Mouse (Mus musculus) embryonic facial prominence, embryonic 12.5 days (tissue): Measurements from ENCODE around the gene Gpr26. TPM values are rescaled to one million over a fixed set of nuclear protein-coding genes. Genes with fewer than 3 reads are reported as not detected.

Experiments
- ATAC-seq: fragments of 200-750 bp; cut with Nextera tagmentation; 2 replicates; pipeline ENCODE4 v1.8.0; 2017; ENCODE audit not compliant: insufficient number of reproducible peaks, insufficient read depth, low FRiP score, low TSS enrichment
- H3K27ac ChIP-seq: fragments of 300-500 bp; sonication (generic); 2 replicates; pipeline ENCODE4 v1.5.1; 2016; ENCODE audit warnings: mild to moderate bottlenecking
- H3K27me3 ChIP-seq: fragments of 300-500 bp; sonication (generic); 2 replicates; pipeline ENCODE4 v1.6.1; 2016; ENCODE audit warnings: mild to moderate bottlenecking, moderate library complexity
- H3K36me3 ChIP-seq: fragments of 300-500 bp; sonication (generic); 2 replicates; pipeline ENCODE4 v1.6.1; 2016; ENCODE audit warnings: mild to moderate bottlenecking
- H3K4me1 ChIP-seq: fragments of 300-500 bp; sonication (generic); 2 replicates; pipeline ENCODE4 v1.6.1; 2016
- H3K4me2 ChIP-seq: fragments of 300-500 bp; sonication (generic); replicated peaks from 2 replicates; pipeline ENCODE4 v1.6.1; 2016; ENCODE audit warnings: mild to moderate bottlenecking, moderate library complexity
- H3K4me3 ChIP-seq: fragments of 300-500 bp; sonication (generic); 2 replicates; pipeline ENCODE4 v1.5.1; 2016; ENCODE audit warnings: mild to moderate bottlenecking
- H3K9ac ChIP-seq: fragments of 300-500 bp; sonication (generic); 2 replicates; pipeline ENCODE4 v1.6.1; 2016; ENCODE audit warnings: mild to moderate bottlenecking, moderate library complexity
- H3K9me3 ChIP-seq: fragments of 300-500 bp; sonication (generic); 2 replicates; pipeline ENCODE4 v1.6.1; 2016; ENCODE audit warnings: mild to moderate bottlenecking, moderate library complexity
- WGBS: fragments of 180-500 bp; shearing (Covaris S2); methylation state at CpG from one replicate; pipeline ENCODE4 v1.1.7; 2016; 5-methylcytosine and 5-hydroxymethylcytosine counted together
- polyA plus RNA-seq: library from polyadenylated mRNA; unstranded; fragments of >200 nt; fragmentation: Nextera tagmentation; extraction: Ambion mirVana; gene quantifications from 2 replicates; pipeline ENCODE4 v1.2.1, GENCODE M21; 2016

The Gpr26 gene
- polyA plus RNA-seq, 1 experiment from 2014 or later, result 0.04 TPM

DNA sequence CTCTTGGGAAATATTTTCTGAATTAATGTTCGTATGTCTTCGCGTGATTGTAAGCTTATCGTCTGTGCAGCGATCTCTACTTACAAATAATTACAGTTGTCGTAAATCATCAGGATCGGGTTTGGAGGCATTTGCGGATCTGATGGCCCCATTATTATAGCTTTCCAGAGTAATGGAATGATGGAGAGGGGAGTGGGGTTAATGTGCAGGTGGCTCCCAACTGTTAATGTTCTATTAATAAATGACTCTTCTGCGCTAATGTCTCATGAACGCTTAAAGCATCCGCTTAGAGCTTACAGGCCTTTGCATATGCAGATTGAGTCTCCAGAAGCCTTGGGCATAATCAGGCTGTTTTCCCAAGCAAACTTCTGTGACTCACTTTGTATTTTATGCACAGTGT is 12.3 kb downstream of the Gpr26 start:
- H3K9me3 ChIP-seq, result no peaks in the 10 kb centered on the region
- no peaks in the 10 kb centered on the region for H3K4me1 ChIP-seq
- H3K36me3 ChIP-seq, result no peaks in the 10 kb centered on the region
- no peak overlapping the region for H3K4me3 ChIP-seq
- whole genome bisulfite sequencing, result 72% methylated on average over 11 of the region's 11 CpGs
- ATAC-seq, result no peak
- peaks cover 5% of the 10 kb centered on the region; the same call in 1 of the 2 replicates for H3K27me3 ChIP-seq
- H3K9ac ChIP-seq, result no peak overlapping the region
- no peak overlapping the region for H3K4me2 ChIP-seq
- no peak overlapping the region for H3K27ac ChIP-seq

DNA sequence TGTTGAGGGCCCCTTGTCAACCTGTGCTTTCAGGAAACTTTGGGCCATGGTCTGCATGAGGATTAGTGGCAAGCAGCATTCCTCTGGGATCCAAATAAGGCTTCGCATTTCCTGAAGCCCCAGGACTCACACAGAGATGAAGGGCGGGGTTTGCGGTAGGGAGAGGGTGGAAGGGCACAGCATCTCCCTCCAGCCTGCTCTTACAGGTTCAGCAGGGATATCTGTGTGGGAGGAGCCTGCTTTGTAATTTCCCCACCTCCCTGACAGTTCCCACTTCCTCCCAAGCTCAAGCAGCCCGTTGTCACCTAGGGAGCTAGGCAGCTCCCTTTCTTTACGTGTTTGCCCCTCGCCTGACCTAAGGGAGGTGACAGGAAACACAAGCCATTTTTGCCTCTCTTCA is 22.8 kb downstream of the Gpr26 start:
- H3K9me3 ChIP-seq, result no peaks in the 10 kb centered on the region
- no peak overlapping the region for H3K27ac ChIP-seq
- ATAC-seq, result no peak
- no peaks in the 10 kb centered on the region for H3K4me1 ChIP-seq
- WGBS, result 22% methylated on average over 6 of the region's 6 CpGs
- no peak overlapping the region for H3K4me2 ChIP-seq
- no peaks in the 10 kb centered on the region for H3K27me3 ChIP-seq
- no peak overlapping the region for H3K4me3 ChIP-seq
- no peaks in the 10 kb centered on the region for H3K36me3 ChIP-seq
- no peak overlapping the region for H3K9ac ChIP-seq

DNA sequence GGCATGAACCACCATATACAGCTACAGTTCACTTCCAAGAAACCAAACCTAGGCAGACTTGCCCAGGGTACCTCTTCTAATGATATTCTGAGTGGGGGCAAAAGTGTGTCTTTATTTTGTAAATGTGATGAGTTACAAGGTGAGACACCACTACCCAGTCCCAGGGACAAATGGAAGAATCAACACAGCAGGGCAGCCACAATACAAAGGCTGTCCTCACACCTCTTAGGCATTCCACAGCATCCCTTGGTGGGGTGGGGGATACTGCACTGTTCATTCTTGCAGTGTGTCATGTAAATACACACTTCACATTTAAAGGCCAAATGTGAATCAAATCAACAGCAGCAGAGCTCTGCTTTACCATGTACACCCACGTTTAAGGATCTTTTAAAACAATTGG is 26.0 kb downstream of the Gpr26 start:
- Histone ChIP-seq H3K4me2 (no peak overlapping the region), H3K4me1 (no peaks in the 10 kb centered on the region), H3K9ac (no peak overlapping the region), H3K36me3 (no peaks in the 10 kb centered on the region), H3K27ac (no peak overlapping the region), H3K27me3 (no peaks in the 10 kb centered on the region), H3K9me3 (no peaks in the 10 kb centered on the region), H3K4me3 (no peak overlapping the region)
- no peak for ATAC-seq
- 54% methylated on average over 1 of the region's 1 CpGs for WGBS

DNA sequence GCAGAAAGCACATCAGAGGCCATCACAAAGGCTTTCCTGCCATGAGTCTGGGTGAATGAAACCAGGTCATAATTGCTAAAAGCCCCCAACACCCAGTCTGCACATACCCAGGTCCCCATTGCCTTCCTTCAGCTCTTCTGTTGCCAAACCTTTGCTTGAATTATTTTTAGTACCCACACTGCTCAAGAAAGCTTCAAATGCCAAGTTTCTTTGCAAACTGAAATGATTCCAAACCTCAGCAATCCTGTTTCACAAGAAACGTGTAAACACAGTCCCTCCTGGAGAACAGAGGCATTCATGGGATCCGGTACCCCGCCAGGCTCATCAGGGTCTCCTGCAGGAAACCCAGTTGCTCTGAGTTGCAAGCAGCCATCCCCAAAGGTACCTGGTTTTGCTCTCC is 26.6 kb downstream of the Gpr26 start:
- no peaks in the 10 kb centered on the region for H3K9me3 ChIP-seq
- no peak overlapping the region for H3K4me3 ChIP-seq
- no peaks in the 10 kb centered on the region for H3K36me3 ChIP-seq
- H3K4me2 ChIP-seq, result no peak overlapping the region
- 74% methylated on average over 3 of the region's 3 CpGs for WGBS
- H3K27ac ChIP-seq, result no peak overlapping the region
- H3K9ac ChIP-seq, result no peak overlapping the region
- H3K4me1 ChIP-seq, result no peaks in the 10 kb centered on the region
- ATAC-seq, result no peak
- no peaks in the 10 kb centered on the region for H3K27me3 ChIP-seq

DNA sequence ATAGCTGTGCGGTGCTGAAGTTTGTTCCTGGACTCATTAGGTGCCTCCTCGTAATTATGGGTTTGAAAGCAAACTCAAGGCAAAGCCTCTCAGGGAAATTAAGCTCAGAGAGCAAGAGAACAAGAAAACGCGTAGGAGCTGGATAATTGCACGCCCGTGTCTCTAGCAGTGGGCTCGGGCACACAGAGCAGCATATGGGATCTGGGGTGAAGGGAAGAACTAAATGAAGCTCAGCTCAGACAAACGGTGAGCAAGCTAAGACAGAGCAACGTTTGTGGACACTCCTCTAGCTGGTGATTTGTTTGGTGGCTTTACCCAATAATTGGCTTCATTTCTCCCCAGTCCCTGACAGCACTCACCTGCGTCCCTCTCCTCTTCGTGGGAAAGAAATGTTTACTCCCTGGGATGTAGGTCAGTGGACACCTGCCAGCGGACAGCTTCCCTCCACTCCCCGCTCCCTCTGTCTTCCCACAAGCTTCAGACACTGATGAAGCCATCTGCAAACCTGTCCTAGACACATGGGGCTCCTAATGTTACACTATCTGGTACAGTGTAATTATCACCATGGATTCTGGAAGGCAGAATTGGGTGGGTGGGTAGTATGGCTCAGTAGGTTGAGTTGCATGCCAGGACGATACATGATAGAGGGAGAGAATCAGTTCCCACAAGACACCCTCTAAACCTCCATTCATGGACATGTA is 39.9 kb downstream of the Gpr26 start:
- no peak for ATAC-seq
- 61% methylated on average over 14 of the region's 14 CpGs for WGBS

DNA sequence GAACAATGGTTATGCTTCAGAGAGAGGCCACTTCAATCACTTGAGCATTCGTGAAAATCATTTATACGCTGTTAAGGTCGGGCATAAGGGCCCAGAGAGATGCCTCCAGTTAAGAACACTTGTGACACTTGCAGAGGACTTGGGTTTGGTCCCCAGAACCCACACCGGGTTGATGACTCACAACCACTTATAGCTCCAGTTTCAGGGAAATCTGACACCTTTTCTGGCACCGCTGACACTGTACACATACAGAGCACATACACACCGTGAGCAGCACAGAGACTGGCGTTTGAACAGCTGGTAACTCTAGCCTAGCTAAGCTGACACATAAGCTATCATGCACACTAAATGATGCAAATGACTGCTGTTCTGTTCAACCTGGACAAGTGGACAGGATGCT is 42.7 kb downstream of the Gpr26 start:
- WGBS, result 71% methylated on average over 7 of the region's 7 CpGs
- no peak overlapping the region for H3K4me2 ChIP-seq
- H3K27ac ChIP-seq, result no peak overlapping the region
- H3K4me1 ChIP-seq, result no peaks in the 10 kb centered on the region
- no peaks in the 10 kb centered on the region for H3K9me3 ChIP-seq
- H3K27me3 ChIP-seq, result no peaks in the 10 kb centered on the region
- no peaks in the 10 kb centered on the region for H3K36me3 ChIP-seq
- no peak overlapping the region for H3K9ac ChIP-seq
- no peak for ATAC-seq
- H3K4me3 ChIP-seq, result no peak overlapping the region

More for the DNA sequence above, 39.9 kb downstream of the Gpr26 start:
- Histone ChIP-seq H3K4me2 (no peak overlapping the region), H3K27ac (no peak overlapping the region), H3K9me3 (no peaks in the 10 kb centered on the region), H3K4me3 (no peak overlapping the region), H3K9ac (no peak overlapping the region), H3K4me1 (no peaks in the 10 kb centered on the region), H3K36me3 (no peaks in the 10 kb centered on the region), H3K27me3 (no peaks in the 10 kb centered on the region)

DNA sequence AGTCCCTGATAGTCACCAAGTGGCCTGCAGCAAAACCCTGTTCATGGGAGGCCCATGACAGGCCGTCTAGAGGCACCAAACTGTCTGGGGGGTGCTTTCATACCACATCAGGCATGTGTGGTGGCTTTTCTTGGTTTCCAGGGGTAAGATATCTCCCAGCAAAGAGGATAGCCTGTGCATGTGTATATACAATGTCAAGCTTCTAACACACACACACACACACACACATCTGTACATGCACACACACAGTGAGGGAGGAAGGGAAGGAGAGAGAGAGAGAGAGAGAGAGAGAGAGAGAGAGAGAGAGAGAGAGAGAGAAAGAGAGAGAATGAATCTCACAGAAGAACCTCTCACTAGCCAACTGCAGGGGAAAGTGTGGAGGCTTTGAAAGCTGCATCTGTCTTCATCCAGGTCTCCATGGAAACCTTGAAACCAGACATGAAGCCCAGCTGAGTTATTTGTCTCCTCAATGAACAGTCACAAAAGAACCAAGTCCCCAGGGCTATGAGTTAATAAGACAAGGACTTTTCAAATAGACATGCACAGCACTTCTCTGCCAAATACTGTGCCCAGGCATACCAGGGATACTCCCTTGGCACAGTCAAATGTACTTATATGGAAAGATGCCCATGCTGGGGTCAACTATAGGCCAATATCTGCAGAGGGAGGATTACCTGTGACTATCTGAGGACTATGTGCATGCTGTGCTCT is 46.9 kb downstream of the Gpr26 start:
- Histone ChIP-seq H3K9ac (no peak overlapping the region), H3K27me3 (no peaks in the 10 kb centered on the region), H3K36me3 (no peaks in the 10 kb centered on the region), H3K4me2 (no peak overlapping the region), H3K9me3 (no peaks in the 10 kb centered on the region), H3K4me3 (no peak overlapping the region), H3K4me1 (no peaks in the 10 kb centered on the region), H3K27ac (no peak overlapping the region)
- no peak for ATAC-seq
- 30% methylated on average over 1 of the region's 1 CpGs for WGBS

GRCm38 (mm10) chr7:132013970-132014369 is 47.7 kb downstream of the Gpr26 start:
- 78% methylated on average over 5 of the region's 5 CpGs for WGBS
- no peak for ATAC-seq
- Histone ChIP-seq H3K27me3 (no peaks in the 10 kb centered on the region), H3K9ac (no peak overlapping the region), H3K9me3 (no peaks in the 10 kb centered on the region), H3K4me3 (no peak overlapping the region), H3K4me1 (no peaks in the 10 kb centered on the region), H3K27ac (no peak overlapping the region), H3K36me3 (no peaks in the 10 kb centered on the region), H3K4me2 (no peak overlapping the region)

DNA sequence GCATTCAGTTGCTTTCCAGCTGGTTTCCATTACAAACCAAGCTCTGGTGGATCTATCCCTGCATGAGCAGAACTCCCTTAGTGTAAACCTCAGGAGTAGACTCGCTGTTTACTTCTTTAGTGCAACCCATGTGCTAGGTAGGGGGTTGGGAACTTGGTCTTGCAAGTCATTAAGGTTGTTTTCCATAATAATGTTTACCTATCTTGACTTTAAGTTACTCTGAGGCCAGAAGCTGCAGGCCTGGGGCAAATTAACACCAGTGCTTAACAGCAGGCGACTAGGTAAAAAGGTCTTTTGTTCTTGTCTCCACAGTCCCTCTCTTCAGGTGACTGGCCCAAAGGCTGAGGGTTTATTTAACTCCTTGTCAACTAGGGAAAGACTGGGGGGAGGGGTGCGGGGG is 48.9 kb downstream of the Gpr26 start:
- Histone ChIP-seq H3K4me1 (no peaks in the 10 kb centered on the region), H3K27ac (no peak overlapping the region), H3K27me3 (no peaks in the 10 kb centered on the region), H3K9ac (no peak overlapping the region), H3K4me3 (no peak overlapping the region), H3K36me3 (no peaks in the 10 kb centered on the region), H3K9me3 (no peaks in the 10 kb centered on the region), H3K4me2 (no peak overlapping the region)
- no peak for ATAC-seq
- WGBS, result 3% methylated on average over 3 of the region's 3 CpGs

GRCm38 (mm10) chr7:132015933-132016332 is 49.7 kb downstream of the Gpr26 start:
- Histone ChIP-seq H3K4me3 (no peak overlapping the region), H3K27me3 (no peaks in the 10 kb centered on the region), H3K4me1 (no peaks in the 10 kb centered on the region), H3K9ac (no peak overlapping the region), H3K4me2 (no peak overlapping the region), H3K27ac (no peak overlapping the region), H3K36me3 (no peaks in the 10 kb centered on the region), H3K9me3 (no peaks in the 10 kb centered on the region)
- ATAC-seq, result no peak
- 66% methylated on average over 3 of the region's 3 CpGs for WGBS

- no peak for ATAC-seq
- Histone ChIP-seq H3K27ac (no peak overlapping the region), H3K9ac (no peak overlapping the region), H3K9me3 (no peaks in the 10 kb centered on the region), H3K4me3 (no peak overlapping the region), H3K4me2 (no peak overlapping the region), H3K4me1 (no peaks in the 10 kb centered on the region), H3K36me3 (no peaks in the 10 kb centered on the region), H3K27me3 (no peaks in the 10 kb centered on the region)
- 54% methylated on average over 6 of the region's 6 CpGs for WGBS
Observed at GRCm38 (mm10) chr7:132025591-132025990, 59.3 kb downstream of the Gpr26 start.

GRCm38 (mm10) chr7:132026671-132027070 is 60.4 kb downstream of the Gpr26 start:
- Histone ChIP-seq H3K27me3 (no peaks in the 10 kb centered on the region), H3K4me1 (no peaks in the 10 kb centered on the region), H3K9ac (no peak overlapping the region), H3K27ac (no peak overlapping the region), H3K4me2 (no peak overlapping the region), H3K4me3 (no peak overlapping the region), H3K36me3 (no peaks in the 10 kb centered on the region), H3K9me3 (no peaks in the 10 kb centered on the region)
- ATAC-seq, result no peak
- WGBS, result 69% methylated on average over 6 of the region's 6 CpGs
